Mouse (Mus musculus): ENCODE measurements around the gene Stab1. TPM values are rescaled to one million over a fixed set of nuclear protein-coding genes. Genes with fewer than 3 reads are reported as not detected.

Stab1 gene
- total and polyA plus RNA-seq, 2 experiments from 2014 or later: 25.4 to 75.3 TPM

DNA sequence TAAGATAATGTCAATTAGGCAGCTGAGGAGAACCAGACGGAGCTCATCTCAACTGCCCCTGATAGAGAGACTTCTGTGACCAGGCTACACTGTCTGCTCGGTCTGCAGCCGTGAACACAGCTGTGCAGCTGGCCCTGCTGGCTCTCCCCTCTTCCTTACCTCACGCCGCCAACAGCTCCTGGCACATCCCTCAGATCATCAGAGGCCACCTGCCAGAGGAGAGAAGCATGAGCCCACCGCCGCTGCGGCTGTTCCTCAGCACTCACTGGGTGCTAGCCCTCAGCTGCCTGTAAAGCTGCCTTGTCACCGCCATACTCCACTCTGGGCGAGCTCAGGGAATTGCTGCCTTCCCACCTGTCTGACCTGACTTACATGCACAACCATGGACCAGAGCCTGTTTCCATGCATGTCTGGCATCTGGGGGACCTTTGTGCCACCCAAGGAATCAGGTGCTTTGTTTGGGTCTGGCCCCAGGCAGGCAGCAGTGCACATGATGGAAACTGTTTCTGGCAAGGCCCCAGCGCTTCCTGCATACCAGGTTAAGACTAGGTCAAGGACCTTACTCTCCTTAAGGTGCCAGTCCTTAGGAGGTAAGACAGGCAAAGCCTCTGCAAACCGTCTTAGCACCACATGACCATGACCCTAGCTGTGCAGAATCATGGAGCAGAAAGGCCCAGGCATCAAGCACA is 11.4 kb upstream of the Stab1 start:
- H3K4me3 ChIP-seq (ENCODE audit: low read depth, low read length): no peak overlapping the region
- H3K27me3 ChIP-seq (ENCODE audit: control insufficient read depth, insufficient read depth, low read length): no peaks in the 10 kb centered on the region
- no peaks in the 10 kb centered on the region for H3K9me3 ChIP-seq (replicated peaks; ENCODE audit: control insufficient read depth, low read length)
- 0 out of 2 replicates have a peak, but pooled peaks cover 2% of the 10 kb centered on the region for H3K4me1 ChIP-seq (ENCODE audit: control insufficient read depth, insufficient read depth)
- peaks cover 96% of the 10 kb centered on the region for H3K36me3 ChIP-seq (replicated peaks; ENCODE audit: control insufficient read depth, insufficient read depth, low read length)
- ATAC-seq (ENCODE audit: insufficient read depth, low read depth) (0 out of 2 replicates have a peak, but pooled peaks have one; percentile 27), DNase-seq (ENCODE audit: low spot score) (no peak)
- H3K4me2 ChIP-seq (ENCODE audit: low read depth, low read length): no peak overlapping the region
- H3K9ac ChIP-seq (replicated peaks; ENCODE audit: low read depth, low read length): no peak overlapping the region
- WGBS: 72% methylated on average over 12 of the region's 12 CpGs
- TF ChIP-seq CTCF (IDR thresholded peaks at IDR 0.05; ENCODE audit: low read depth) (no peak), EP300 (IDR thresholded peaks at IDR 0.05; ENCODE audit: low read depth) (no peak)
- H3K27ac ChIP-seq (ENCODE audit: low read depth): no peak overlapping the region

DNA sequence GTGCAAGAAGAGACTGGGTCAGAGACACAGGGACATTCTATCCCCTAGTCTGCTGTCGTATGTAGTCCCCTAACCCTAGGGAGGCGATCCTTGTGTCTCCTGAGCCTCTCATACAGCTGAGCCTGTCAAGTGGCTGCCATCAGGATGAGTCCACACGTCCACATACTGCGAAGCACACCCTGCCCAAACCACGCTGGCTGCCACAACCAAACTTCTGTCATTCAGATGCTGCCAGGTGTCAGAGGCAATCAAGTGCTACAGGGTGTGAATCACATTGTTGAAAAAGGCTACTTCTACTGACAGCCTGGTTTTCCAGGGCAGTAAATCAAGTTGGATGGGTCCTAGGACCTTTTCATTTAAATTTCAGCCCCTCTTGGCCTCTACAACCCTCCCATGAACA is 9.3 kb upstream of the Stab1 start:
- H3K9ac ChIP-seq (replicated peaks; ENCODE audit: low read depth, low read length): no peak overlapping the region

DNA sequence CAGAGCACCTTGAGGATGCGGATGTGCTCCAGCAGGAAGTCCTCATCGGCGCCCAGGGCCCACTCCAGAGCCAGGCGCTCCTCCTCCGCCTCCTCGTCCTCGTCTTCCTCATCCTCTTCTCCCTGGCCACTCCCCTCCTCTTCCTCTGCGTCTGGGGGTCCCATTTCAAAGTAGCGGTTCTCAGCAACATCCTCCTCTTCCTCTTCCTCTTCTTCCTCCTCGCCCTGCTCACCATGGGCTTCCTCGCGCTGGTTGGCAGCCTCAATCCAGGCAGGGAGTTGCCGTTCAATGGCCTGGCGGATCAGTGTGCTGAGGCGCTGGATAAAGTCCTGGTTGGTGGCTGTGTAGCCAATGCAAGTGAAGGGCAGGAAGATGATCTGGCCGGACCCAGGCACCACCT is 8.8 kb upstream of the Stab1 start:
- peaks cover 96% of the 10 kb centered on the region for H3K36me3 ChIP-seq (replicated peaks; ENCODE audit: control insufficient read depth, insufficient read depth, low read length)
- no peaks in the 10 kb centered on the region for H3K4me1 ChIP-seq (ENCODE audit: control insufficient read depth, insufficient read depth)
- no peak overlapping the region for H3K4me2 ChIP-seq (ENCODE audit: low read depth, low read length)
- no peak overlapping the region for H3K4me3 ChIP-seq (ENCODE audit: low read depth, low read length)
- H3K27ac ChIP-seq (ENCODE audit: low read depth): no peak overlapping the region
- no peak for DNase-seq (ENCODE audit: low spot score)
- H3K9ac ChIP-seq (replicated peaks; ENCODE audit: low read depth, low read length): no peak overlapping the region
- H3K27me3 ChIP-seq (ENCODE audit: control insufficient read depth, insufficient read depth, low read length): no peaks in the 10 kb centered on the region
- 75% methylated on average over 16 of the region's 16 CpGs for WGBS
- TF ChIP-seq CTCF (IDR thresholded peaks at IDR 0.05; ENCODE audit: low read depth) (no peak), EP300 (IDR thresholded peaks at IDR 0.05; ENCODE audit: low read depth) (no peak)
- no peaks in the 10 kb centered on the region for H3K9me3 ChIP-seq (replicated peaks; ENCODE audit: control insufficient read depth, low read length)
- no peak for ATAC-seq (ENCODE audit: insufficient read depth, low read depth)

More for the DNA sequence above, 9.3 kb upstream of the Stab1 start:
- Histone ChIP-seq H3K27ac (ENCODE audit: low read depth) (no peak overlapping the region), H3K9me3 (replicated peaks; ENCODE audit: control insufficient read depth, low read length) (no peaks in the 10 kb centered on the region), H3K4me1 (ENCODE audit: control insufficient read depth, insufficient read depth) (no peaks in the 10 kb centered on the region), H3K27me3 (ENCODE audit: control insufficient read depth, insufficient read depth, low read length) (no peaks in the 10 kb centered on the region), H3K36me3 (replicated peaks; ENCODE audit: control insufficient read depth, insufficient read depth, low read length) (peaks cover 96% of the 10 kb centered on the region), H3K4me3 (ENCODE audit: low read depth, low read length) (no peak overlapping the region), H3K4me2 (ENCODE audit: low read depth, low read length) (no peak overlapping the region)
- WGBS: 85% methylated on average over 5 of the region's 5 CpGs
- TF ChIP-seq CTCF (IDR thresholded peaks at IDR 0.05; ENCODE audit: low read depth): no peak
- no peak for TF ChIP-seq EP300 (IDR thresholded peaks at IDR 0.05; ENCODE audit: low read depth)
- DNase-seq (ENCODE audit: low spot score): no peak
- no peak for ATAC-seq (ENCODE audit: insufficient read depth, low read depth)

DNA sequence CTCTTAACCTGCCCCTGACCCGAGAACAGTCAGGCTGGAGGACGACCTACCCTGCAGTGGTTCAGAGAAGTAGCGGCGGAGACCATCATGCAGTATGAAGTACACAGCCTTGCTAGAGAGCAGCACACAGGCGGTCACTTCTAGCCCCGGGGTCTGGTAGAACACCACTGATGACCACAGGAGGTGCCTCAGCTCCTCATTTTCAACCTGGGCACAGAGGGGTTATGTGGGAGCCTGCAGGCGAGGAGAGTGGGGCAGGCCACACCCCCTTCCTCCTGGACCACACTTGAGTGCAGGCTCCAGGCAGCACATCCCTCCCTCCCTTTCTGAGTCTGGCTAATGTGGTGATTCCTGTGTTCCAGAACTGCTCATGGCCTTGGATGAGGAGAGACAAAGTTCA is 5.1 kb upstream of the Stab1 start:
- Histone ChIP-seq H3K27me3 (ENCODE audit: control insufficient read depth, insufficient read depth, low read length) (no peaks in the 10 kb centered on the region), H3K4me3 (ENCODE audit: low read depth, low read length) (no peak overlapping the region), H3K36me3 (replicated peaks; ENCODE audit: control insufficient read depth, insufficient read depth, low read length) (peaks cover 84% of the 10 kb centered on the region), H3K4me1 (ENCODE audit: control insufficient read depth, insufficient read depth) (no peaks in the 10 kb centered on the region), H3K4me2 (ENCODE audit: low read depth, low read length) (no peak overlapping the region), H3K9ac (replicated peaks; ENCODE audit: low read depth, low read length) (no peak overlapping the region), H3K9me3 (replicated peaks; ENCODE audit: control insufficient read depth, low read length) (no peaks in the 10 kb centered on the region), H3K27ac (ENCODE audit: low read depth) (peak overlapping the region; percentile 46; the same call in 1 of the 2 replicates)
- DNase-seq (ENCODE audit: low spot score): no peak
- ATAC-seq (ENCODE audit: insufficient read depth, low read depth): no peak
- TF ChIP-seq CTCF (IDR thresholded peaks at IDR 0.05; ENCODE audit: low read depth): no peak
- TF ChIP-seq EP300 (IDR thresholded peaks at IDR 0.05; ENCODE audit: low read depth): no peak
- WGBS: 74% methylated on average over 7 of the region's 7 CpGs

DNA sequence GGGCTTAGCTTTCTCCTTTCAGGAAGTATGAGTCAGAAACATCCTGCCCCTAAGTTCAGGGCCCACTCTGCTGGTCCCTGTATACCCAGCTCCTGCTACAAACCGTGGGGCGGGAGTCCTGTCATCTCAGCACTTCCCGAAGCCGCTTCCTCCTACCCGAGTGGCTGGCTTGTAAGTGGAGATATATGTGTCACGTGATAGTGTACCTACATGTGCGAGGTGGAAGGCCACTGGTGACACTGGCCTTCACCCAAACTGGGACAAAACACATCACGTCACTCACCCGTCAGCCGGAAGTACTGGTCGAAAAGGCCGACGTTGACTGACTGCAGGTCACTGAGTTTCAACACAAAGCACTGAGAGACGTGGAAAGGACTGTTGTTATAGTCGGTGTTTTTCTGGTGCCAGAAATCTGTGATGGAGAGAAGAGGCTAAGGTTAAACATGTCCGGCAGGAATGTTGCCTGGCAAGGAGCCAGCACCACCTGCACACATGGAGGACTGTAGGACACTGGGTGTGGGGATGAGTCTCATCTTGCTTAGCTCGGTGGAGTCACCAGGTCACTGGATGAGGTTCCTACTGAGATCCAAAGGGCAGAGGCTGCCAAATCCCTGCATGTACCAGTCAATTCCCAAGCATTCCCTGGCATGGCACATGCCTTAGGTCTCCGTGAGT is 4.5 kb upstream of the Stab1 start:
- Histone ChIP-seq H3K9ac (replicated peaks; ENCODE audit: low read depth, low read length) (no peak overlapping the region), H3K4me3 (ENCODE audit: low read depth, low read length) (no peak overlapping the region), H3K27ac (ENCODE audit: low read depth) (peak overlapping the region; percentile 46; the same call in 1 of the 2 replicates), H3K27me3 (ENCODE audit: control insufficient read depth, insufficient read depth, low read length) (no peaks in the 10 kb centered on the region), H3K36me3 (replicated peaks; ENCODE audit: control insufficient read depth, insufficient read depth, low read length) (peaks cover 80% of the 10 kb centered on the region), H3K4me1 (ENCODE audit: control insufficient read depth, insufficient read depth) (no peaks in the 10 kb centered on the region), H3K9me3 (replicated peaks; ENCODE audit: control insufficient read depth, low read length) (no peaks in the 10 kb centered on the region), H3K4me2 (ENCODE audit: low read depth, low read length) (no peak overlapping the region)
- ATAC-seq (ENCODE audit: insufficient read depth, low read depth) (peak; percentile 21), DNase-seq (ENCODE audit: low spot score) (no peak)
- WGBS: 43% methylated on average over 18 of the region's 18 CpGs
- no peak for TF ChIP-seq EP300 (IDR thresholded peaks at IDR 0.05; ENCODE audit: low read depth)
- no peak for TF ChIP-seq CTCF (IDR thresholded peaks at IDR 0.05; ENCODE audit: low read depth)

Measured in heart, postnatal 0 days (tissue).